Mouse (Mus musculus) heart, adult 2 months (tissue): Measurements from ENCODE around the gene Myom1.

Experiments
- CTCF ChIP-seq: fragments of 200-600 bp; IDR thresholded peaks from 2 replicates; pipeline ENCODE4 v1.8.1; 2022; ENCODE audit warnings: antibody characterized with exemption, mild to moderate bottlenecking, moderate library complexity
- EP300 ChIP-seq: fragments of 200-500 bp; IDR thresholded peaks from 2 replicates; pipeline ENCODE4 v1.6.1; 2011; ENCODE audit warnings: low read depth, low read length, control low read depth; ENCODE audit not compliant: insufficient read depth
- POLR2A ChIP-seq: fragments of 200-500 bp; IDR thresholded peaks from 2 replicates; pipeline ENCODE4 v1.6.1; 2011; ENCODE audit warnings: mild to moderate bottlenecking, low read depth, low read length, control low read depth; ENCODE audit not compliant: insufficient read depth

DNA sequence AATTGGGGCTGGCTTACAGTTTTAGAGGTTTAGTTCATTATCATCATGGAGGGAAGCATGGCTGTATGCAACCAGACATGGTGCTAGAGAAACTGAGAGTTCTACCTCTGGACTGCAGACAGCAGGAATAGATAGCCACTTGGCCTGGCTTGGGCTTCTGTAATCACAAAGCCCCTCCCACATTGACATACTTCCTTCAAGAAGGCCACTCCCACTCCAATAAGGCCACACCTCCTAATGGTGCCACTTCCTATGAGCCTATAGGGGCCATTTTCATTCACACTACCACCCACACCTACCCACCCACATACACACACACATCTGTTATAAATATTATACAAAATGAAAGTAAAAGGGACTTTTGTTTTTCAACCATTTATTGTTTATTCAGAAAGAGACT, 129.8 kb downstream of the Myom1 start:
- TF ChIP-seq POLR2A (no peak), EP300 (no peak), CTCF (no peak)
